ENCODE assay signal across 22 mouse cellular contexts in the genomic region with DNA sequence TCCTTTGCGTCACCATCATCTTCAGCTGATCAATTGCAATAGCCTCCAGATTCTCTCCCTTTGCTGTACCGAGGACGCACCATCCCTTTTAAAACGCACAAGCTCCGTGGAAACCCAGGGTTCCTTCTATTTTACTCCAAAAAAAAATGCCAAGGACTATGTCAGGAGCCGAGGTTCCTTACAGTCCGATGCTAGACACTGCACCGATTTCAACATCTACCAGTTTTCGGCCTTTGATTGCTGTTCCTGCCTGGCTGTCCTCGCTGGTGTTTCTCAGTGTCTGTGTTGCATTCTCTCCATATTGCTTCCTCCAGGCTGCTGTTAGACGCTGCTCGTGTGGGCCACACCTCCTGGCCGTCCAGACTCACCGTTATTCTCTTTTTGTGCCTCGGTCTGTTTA. TPM values are rescaled to one million over a fixed set of nuclear protein-coding genes. Genes with fewer than 3 reads are reported as not detected.
DNase-seq lines count a peak whose midpoint lies in the region; ATAC-seq lines count a peak whose summit lies in the region.
"Had no signal": no experiment of that assay in that cellular context is flagged by ENCODE, and none has a peak within 500 bp of the region (broad histone marks: within the 10 kb centered on the region; RNA-seq: fewer than 3 reads in every experiment).

No protein-coding gene starts in this region.

- H3K27me3 ChIP-seq in forebrain, embryonic 11.5 days (ENCODE audit: control insufficient read depth, insufficient read depth, low read length), result no peaks in the 10 kb centered on the region
- H3K27me3 ChIP-seq in forebrain, embryonic 12.5 days, result no peaks in the 10 kb centered on the region
- H3K27me3 ChIP-seq in heart, embryonic 10.5 days (ENCODE audit: insufficient read depth, poor library complexity, severe bottlenecking), result no peaks in the 10 kb centered on the region
- no peaks in the 10 kb centered on the region for H3K27me3 ChIP-seq in intestine, embryonic 14.5 days (replicated peaks; ENCODE audit: control insufficient read depth, insufficient read depth, low read length)
- H3K27me3 ChIP-seq in intestine, embryonic 16.5 days (replicated peaks; ENCODE audit: control insufficient read depth, insufficient read depth, low read length), result no peaks in the 10 kb centered on the region
- no peaks in the 10 kb centered on the region for H3K27me3 ChIP-seq in midbrain, embryonic 10.5 days (ENCODE audit: low read depth, poor library complexity, severe bottlenecking)
- H3K27me3 ChIP-seq in midbrain, embryonic 11.5 days (ENCODE audit: control insufficient read depth, insufficient read depth, low read length), result no peaks in the 10 kb centered on the region
- H3K27me3 ChIP-seq: CH12.LX, Patski had no signal

- H3K4me1 ChIP-seq in forebrain, embryonic 11.5 days (replicated peaks; ENCODE audit: control insufficient read depth, insufficient read depth, low read length), result no peaks in the 10 kb centered on the region
- H3K4me1 ChIP-seq in forebrain, embryonic 12.5 days, result no peaks in the 10 kb centered on the region
- 0 out of 2 replicates have a peak, but pooled peaks cover 3% of the 10 kb centered on the region for H3K4me1 ChIP-seq in heart, embryonic 10.5 days
- H3K4me1 ChIP-seq in intestine, embryonic 14.5 days (replicated peaks; ENCODE audit: control insufficient read depth, insufficient read depth, low read length), result no peaks in the 10 kb centered on the region
- H3K4me1 ChIP-seq in intestine, embryonic 16.5 days (ENCODE audit: control insufficient read depth, insufficient read depth, low read length), result peaks cover 2% of the 10 kb centered on the region; the same call in 1 of the 2 replicates
- H3K4me1 ChIP-seq in midbrain, embryonic 10.5 days, result peaks cover 4% of the 10 kb centered on the region; the same call in 1 of the 2 replicates
- H3K4me1 ChIP-seq in midbrain, embryonic 11.5 days (ENCODE audit: control insufficient read depth, insufficient read depth, low read length), result no peaks in the 10 kb centered on the region

- 90% methylated on average over 15 of the region's 15 CpGs for WGBS in forebrain, embryonic 11.5 days
- 86% methylated on average over 15 of the region's 15 CpGs for WGBS in forebrain, embryonic 12.5 days
- WGBS in heart, embryonic 10.5 days, result 79% methylated on average over 15 of the region's 15 CpGs
- WGBS in intestine, embryonic 14.5 days, result 48% methylated on average over 15 of the region's 15 CpGs
- WGBS in intestine, embryonic 16.5 days, result 57% methylated on average over 15 of the region's 15 CpGs
- 86% methylated on average over 15 of the region's 15 CpGs for WGBS in midbrain, embryonic 10.5 days
- 87% methylated on average over 15 of the region's 15 CpGs for WGBS in midbrain, embryonic 11.5 days

- no peak for ATAC-seq in forebrain, embryonic 11.5 days (replicated peaks; ENCODE audit: low FRiP score)
- no peak for ATAC-seq in forebrain, embryonic 12.5 days (ENCODE audit: low FRiP score)
- ATAC-seq in intestine, embryonic 14.5 days (replicated peaks; ENCODE audit: low FRiP score, low TSS enrichment, low read depth), result no peak
- ATAC-seq in intestine, embryonic 16.5 days, result no peak
- ATAC-seq in midbrain, embryonic 11.5 days (ENCODE audit: low FRiP score), result no peak
- ATAC-seq: activated CD4-positive, CD25-positive, alpha-beta regulatory T cell, adult 4 months; CD4-positive, CD25-positive, alpha-beta regulatory T cell, adult 4 months; Patski had no signal

- H3K27ac ChIP-seq in forebrain, embryonic 11.5 days (ENCODE audit: low read depth, low read length), result no peak overlapping the region
- no peak overlapping the region for H3K27ac ChIP-seq in forebrain, embryonic 12.5 days
- no peak overlapping the region for H3K27ac ChIP-seq in heart, embryonic 10.5 days
- no peak overlapping the region for H3K27ac ChIP-seq in intestine, embryonic 14.5 days (ENCODE audit: low read depth)
- no peak overlapping the region for H3K27ac ChIP-seq in intestine, embryonic 16.5 days (ENCODE audit: low read length)
- H3K27ac ChIP-seq in midbrain, embryonic 10.5 days (replicated peaks), result no peak overlapping the region
- H3K27ac ChIP-seq in midbrain, embryonic 11.5 days (ENCODE audit: low read depth, low read length), result no peak overlapping the region

- no peak overlapping the region for H3K4me2 ChIP-seq in forebrain, embryonic 11.5 days (ENCODE audit: low read depth, low read length, severe bottlenecking)
- no peak overlapping the region for H3K4me2 ChIP-seq in forebrain, embryonic 12.5 days
- no peak overlapping the region for H3K4me2 ChIP-seq in intestine, embryonic 14.5 days (ENCODE audit: low read length)
- H3K4me2 ChIP-seq in intestine, embryonic 16.5 days (ENCODE audit: low read depth, low read length), result no peak overlapping the region
- no peak overlapping the region for H3K4me2 ChIP-seq in midbrain, embryonic 11.5 days

- DNase-seq in forebrain, embryonic 11.5 days (ENCODE audit: low spot score), result peak; percentile 19
- peak; percentile 63 for DNase-seq in heart, embryonic 10.5 days (ENCODE audit: low spot score)
- DNase-seq in heart, adult 11 months, result no peak
- DNase-seq in intestine, embryonic 14.5 days (ENCODE audit: low spot score), result peak; percentile 50
- DNase-seq in midbrain, embryonic 10.5 days (ENCODE audit: low spot score), result peak; percentile 4
- no peak for DNase-seq in midbrain, embryonic 11.5 days (ENCODE audit: low spot score, missing footprints)
- DNase-seq: adrenal gland, adult 2 months; adrenal gland, adult 8-10 months; adrenal gland, postnatal 10 days; adrenal gland, postnatal 14 days; adrenal gland, postnatal 25 days; adrenal gland, postnatal 36 days; B cell, adult 2 months; cerebellum, adult 11 months; cerebellum, adult 11-12 months had no signal

- no peaks in the 10 kb centered on the region for H3K9me3 ChIP-seq in forebrain, embryonic 11.5 days (ENCODE audit: control insufficient read depth, low read length)
- no peaks in the 10 kb centered on the region for H3K9me3 ChIP-seq in forebrain, embryonic 12.5 days
- no peaks in the 10 kb centered on the region for H3K9me3 ChIP-seq in heart, embryonic 10.5 days
- H3K9me3 ChIP-seq in intestine, embryonic 14.5 days (ENCODE audit: control insufficient read depth, low read length), result no peaks in the 10 kb centered on the region
- no peaks in the 10 kb centered on the region for H3K9me3 ChIP-seq in intestine, embryonic 16.5 days (ENCODE audit: control insufficient read depth, low read length)
- H3K9me3 ChIP-seq in midbrain, embryonic 10.5 days (replicated peaks), result 0 out of 2 replicates have a peak, but pooled peaks cover 4% of the 10 kb centered on the region
- H3K9me3 ChIP-seq in midbrain, embryonic 11.5 days (ENCODE audit: control insufficient read depth, low read length), result no peaks in the 10 kb centered on the region
- H3K9me3 ChIP-seq: G1E had no signal

- H3K4me3 ChIP-seq in forebrain, embryonic 11.5 days (ENCODE audit: low read depth, low read length), result no peak overlapping the region
- H3K4me3 ChIP-seq in forebrain, embryonic 12.5 days (replicated peaks), result no peak overlapping the region
- no peak overlapping the region for H3K4me3 ChIP-seq in heart, embryonic 10.5 days
- no peak overlapping the region for H3K4me3 ChIP-seq in intestine, embryonic 14.5 days (ENCODE audit: low read depth, low read length)
- H3K4me3 ChIP-seq in intestine, embryonic 16.5 days (ENCODE audit: low read length), result no peak overlapping the region
- no peak overlapping the region for H3K4me3 ChIP-seq in midbrain, embryonic 10.5 days
- H3K4me3 ChIP-seq in midbrain, embryonic 11.5 days (ENCODE audit: low read depth, low read length), result no peak overlapping the region

- no peak overlapping the region for H3K9ac ChIP-seq in forebrain, embryonic 11.5 days (ENCODE audit: low read length)
- H3K9ac ChIP-seq in forebrain, embryonic 12.5 days, result no peak overlapping the region
- no peak overlapping the region for H3K9ac ChIP-seq in intestine, embryonic 14.5 days (ENCODE audit: low read length)
- H3K9ac ChIP-seq in intestine, embryonic 16.5 days (ENCODE audit: low read depth, low read length), result no peak overlapping the region
- no peak overlapping the region for H3K9ac ChIP-seq in midbrain, embryonic 11.5 days (ENCODE audit: low read length)

- H3K36me3 ChIP-seq in forebrain, embryonic 11.5 days (ENCODE audit: control insufficient read depth, insufficient read depth, low read length), result no peaks in the 10 kb centered on the region
- H3K36me3 ChIP-seq in forebrain, embryonic 12.5 days (replicated peaks), result no peaks in the 10 kb centered on the region
- peaks cover 11% of the 10 kb centered on the region for H3K36me3 ChIP-seq in heart, embryonic 10.5 days
- no peaks in the 10 kb centered on the region; the same call in 1 of the 2 replicates for H3K36me3 ChIP-seq in intestine, embryonic 14.5 days (ENCODE audit: control insufficient read depth, insufficient read depth, low read length)
- peaks cover 5% of the 10 kb centered on the region; the same call in 1 of the 2 replicates for H3K36me3 ChIP-seq in intestine, embryonic 16.5 days (ENCODE audit: control insufficient read depth, insufficient read depth, low read length)
- peaks cover 21% of the 10 kb centered on the region for H3K36me3 ChIP-seq in midbrain, embryonic 10.5 days
- H3K36me3 ChIP-seq in midbrain, embryonic 11.5 days (ENCODE audit: control insufficient read depth, insufficient read depth, low read length), result no peaks in the 10 kb centered on the region

RNA-seq across cellular contexts. Expression of a gene that starts 8.7 kb away (rescaled TPM):
- polyA plus RNA-seq in forebrain, embryonic 11.5 days (2014; fragmentation: Nextera tagmentation; extraction: Ambion mirVana), result 75.1 and 76.7 TPM in 2 replicates
- 76.3 and 80.2 TPM in 2 replicates for polyA plus RNA-seq in forebrain, embryonic 12.5 days (2016; fragmentation: Nextera tagmentation; extraction: Ambion mirVana)
- polyA plus RNA-seq in heart, embryonic 10.5 days (2016; fragmentation: Nextera tagmentation; extraction: Ambion mirVana), result 92.8 and 98.3 TPM in 2 replicates
- polyA plus RNA-seq in intestine, embryonic 14.5 days (2014; fragmentation: Nextera tagmentation; extraction: Ambion mirVana), result 107 and 113 TPM in 2 replicates
- 146 and 149 TPM in 2 replicates for polyA plus RNA-seq in intestine, embryonic 16.5 days (2015; fragmentation: Nextera tagmentation; extraction: Ambion mirVana)
- polyA plus RNA-seq in midbrain, embryonic 10.5 days (2016; fragmentation: Nextera tagmentation; extraction: Ambion mirVana), result 87.6 and 91.6 TPM in 2 replicates
- polyA plus RNA-seq in midbrain, embryonic 11.5 days (2014; fragmentation: Nextera tagmentation; extraction: Ambion mirVana), result 85.5 and 88.5 TPM in 2 replicates

Comparison
In these comparisons a context has a peak if more than half of its experiments do, and no peak if none do; other contexts are left out.
1. DNase-seq: peak in forebrain, embryonic 11.5 days (single experiment), heart, embryonic 10.5 days (single experiment), intestine, embryonic 14.5 days (single experiment) and midbrain, embryonic 10.5 days (single experiment); none in heart, adult 11 months (single experiment) and midbrain, embryonic 11.5 days (single experiment).